Mouse (Mus musculus): ENCODE data around the gene Gm8005. TPM values are rescaled to one million over a fixed set of nuclear protein-coding genes. Genes with fewer than 3 reads are reported as not detected.
"Not testable (repeated sequence)": the region's sequence is repeated elsewhere in the genome, so short reads cannot be mapped to it uniquely, and the experiment has no call there.

Gm8005 gene
- polyA plus RNA-seq (2015; fragmentation: Nextera tagmentation; extraction: Ambion mirVana), result not detected in 2 replicates

GRCm38 (mm10) chr14:42439573-42439972, at the start of gene Gm8005:
Gm8005 (minus strand) TSS chr14:42439673.
- not testable (repeated sequence) for H3K4me1 ChIP-seq (replicated peaks; ENCODE audit: control insufficient read depth, insufficient read depth, low read length); H3K36me3 ChIP-seq (ENCODE audit: control insufficient read depth, insufficient read depth); H3K27ac ChIP-seq (ENCODE audit: low read length); ATAC-seq; H3K9ac ChIP-seq (replicated peaks; ENCODE audit: low read depth, low read length); H3K4me3 ChIP-seq (replicated peaks; ENCODE audit: low read length); H3K9me3 ChIP-seq (ENCODE audit: control insufficient read depth, low read length); H3K27me3 ChIP-seq (replicated peaks; ENCODE audit: control insufficient read depth, insufficient read depth, low read length); H3K4me2 ChIP-seq (ENCODE audit: low read length)
- WGBS, result 94% methylated on average over 2 of the region's 4 CpGs

- not testable (repeated sequence) for H3K36me3 ChIP-seq (ENCODE audit: control insufficient read depth, insufficient read depth); H3K4me1 ChIP-seq (replicated peaks; ENCODE audit: control insufficient read depth, insufficient read depth, low read length); ATAC-seq; H3K4me2 ChIP-seq (ENCODE audit: low read length); H3K9ac ChIP-seq (replicated peaks; ENCODE audit: low read depth, low read length); H3K27me3 ChIP-seq (replicated peaks; ENCODE audit: control insufficient read depth, insufficient read depth, low read length); H3K9me3 ChIP-seq (ENCODE audit: control insufficient read depth, low read length); H3K27ac ChIP-seq (ENCODE audit: low read length); H3K4me3 ChIP-seq (replicated peaks; ENCODE audit: low read length)
- WGBS, result 57% methylated on average over 2 of the region's 2 CpGs
Observed at GRCm38 (mm10) chr14:42463581-42463980, 24.1 kb upstream of the Gm8005 start, which contains the start of gene Gm8011. Gm8011 (plus strand) TSS chr14:42463881.

Other genes starting within 250 kb of the Gm8005 start
- gene Gm3573, start 248.9 kb downstream of the Gm8005 start, polyA plus RNA-seq (2015; fragmentation: Nextera tagmentation; extraction: Ambion mirVana), result not detected in 2 replicates
- gene Gm17026, start 179.6 kb downstream of the Gm8005 start, polyA plus RNA-seq (2015; fragmentation: Nextera tagmentation; extraction: Ambion mirVana), result not detected in 2 replicates
- gene Gm9611, start 142.3 kb downstream of the Gm8005 start, polyA plus RNA-seq (2015; fragmentation: Nextera tagmentation; extraction: Ambion mirVana), result not detected in 2 replicates
- gene Gm7995, start 129.5 kb downstream of the Gm8005 start, polyA plus RNA-seq (2015; fragmentation: Nextera tagmentation; extraction: Ambion mirVana), result not detected in 2 replicates
- gene Gm8011, start 24.2 kb upstream of the Gm8005 start, polyA plus RNA-seq (2015; fragmentation: Nextera tagmentation; extraction: Ambion mirVana), result not detected in 2 replicates
- not detected in 2 replicates for gene Gm8020, start 62.7 kb upstream of the Gm8005 start, polyA plus RNA-seq (2015; fragmentation: Nextera tagmentation; extraction: Ambion mirVana)
- gene Gm8024, start 84.6 kb upstream of the Gm8005 start, polyA plus RNA-seq (2015; fragmentation: Nextera tagmentation; extraction: Ambion mirVana), result not detected in 2 replicates
- not detected in 2 replicates for gene Gm17124, start 160.2 kb upstream of the Gm8005 start, polyA plus RNA-seq (2015; fragmentation: Nextera tagmentation; extraction: Ambion mirVana)
- not detected in 2 replicates for gene Gm3633, start 202.2 kb upstream of the Gm8005 start, polyA plus RNA-seq (2015; fragmentation: Nextera tagmentation; extraction: Ambion mirVana)
- not detected in 2 replicates for gene Gm10378, start 216.3 kb upstream of the Gm8005 start, polyA plus RNA-seq (2015; fragmentation: Nextera tagmentation; extraction: Ambion mirVana)

Measured in forebrain, embryonic 16.5 days (tissue).